Mouse (Mus musculus) heart, embryonic 11.5 days (tissue): ENCODE measurements around the gene Ifne. TPM values are rescaled to one million over a fixed set of nuclear protein-coding genes. Genes with fewer than 3 reads are reported as not detected.
"Not testable (repeated sequence)": the region's sequence is repeated elsewhere in the genome, so short reads cannot be mapped to it uniquely, and the experiment has no call there.

Source experiments
- ATAC-seq: fragments of 200-750 bp; cut with Nextera tagmentation; replicated peaks from 2 replicates; pipeline ENCODE4 v1.8.0; 2017; ENCODE audit warnings: moderate library complexity; ENCODE audit not compliant: insufficient number of reproducible peaks, low FRiP score, low TSS enrichment
- H3K27ac ChIP-seq: fragments of 300-500 bp; sonication (generic); 2 replicates; pipeline ENCODE4 v1.5.1; 2014; ENCODE audit warnings: mild to moderate bottlenecking, low read depth, low read length
- H3K27me3 ChIP-seq: fragments of 300-500 bp; sonication (generic); 2 replicates; pipeline ENCODE4 v1.6.1; 2014; ENCODE audit warnings: mild to moderate bottlenecking, low read length, mixed read lengths; ENCODE audit not compliant: control insufficient read depth, insufficient read depth
- H3K36me3 ChIP-seq: fragments of 300-500 bp; sonication (generic); 2 replicates; pipeline ENCODE4 v1.6.1; 2014; ENCODE audit warnings: mild to moderate bottlenecking, low read length, moderate library complexity, mixed read lengths; ENCODE audit not compliant: control insufficient read depth, insufficient read depth
- H3K4me1 ChIP-seq: fragments of 300-500 bp; sonication (generic); 2 replicates; pipeline ENCODE4 v1.6.1; 2014; ENCODE audit warnings: low read length; ENCODE audit not compliant: control insufficient read depth, insufficient read depth
- H3K4me2 ChIP-seq: fragments of 300-500 bp; sonication (generic); 2 replicates; pipeline ENCODE4 v1.6.1; 2014; ENCODE audit warnings: mild to moderate bottlenecking, moderate library complexity
- H3K4me3 ChIP-seq: fragments of 300-500 bp; sonication (generic); 2 replicates; pipeline ENCODE4 v1.5.1; 2014; ENCODE audit warnings: low read depth, low read length
- H3K9ac ChIP-seq: fragments of 300-500 bp; sonication (generic); 2 replicates; pipeline ENCODE4 v1.6.1; 2014; ENCODE audit warnings: mild to moderate bottlenecking, low read depth, low read length, moderate library complexity
- H3K9me3 ChIP-seq: fragments of 300-500 bp; sonication (generic); replicated peaks from 2 replicates; pipeline ENCODE4 v1.6.1; 2016; ENCODE audit warnings: low read length; ENCODE audit not compliant: control insufficient read depth
- WGBS: fragments of 180-500 bp; shearing (Covaris S2); extraction: QIAGEN DNeasy Blood & Tissue Kit; methylation state at CpG from one replicate; pipeline ENCODE4 v1.1.7; 2014; ENCODE audit not compliant: insufficient replicate concordance; 5-methylcytosine and 5-hydroxymethylcytosine counted together
- polyA plus RNA-seq: library from polyadenylated mRNA; unstranded; fragments of >200 nt; fragmentation: Nextera tagmentation; extraction: Ambion mirVana; gene quantifications from 2 replicates; pipeline ENCODE4 v1.2.1, GENCODE M21; 2014

Gene Ifne
- polyA plus RNA-seq, 1 experiment from 2014 or later: not detected

DNA sequence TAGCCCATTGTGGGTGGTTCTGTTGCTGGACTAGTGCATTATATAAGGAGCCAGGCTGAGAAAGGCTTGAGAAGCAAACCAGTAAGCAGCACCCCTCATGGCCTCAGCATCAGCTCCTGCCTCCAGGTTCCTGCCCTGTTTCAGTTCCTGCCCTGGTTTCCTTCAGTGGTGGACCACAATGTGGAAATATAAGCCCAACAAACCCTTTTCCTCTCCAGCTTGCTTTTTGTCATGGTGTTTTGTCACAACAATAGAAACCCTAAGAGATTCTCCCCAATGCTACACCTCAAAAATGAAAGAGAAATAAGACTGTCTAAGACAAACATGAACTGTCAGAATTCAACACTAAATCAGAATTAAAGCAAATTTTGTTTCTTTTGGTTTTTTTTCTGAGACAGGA is 20.8 kb downstream of the Ifne start:
- Histone ChIP-seq H3K4me2 (no peak overlapping the region), H3K27ac (no peak overlapping the region), H3K36me3 (no peaks in the 10 kb centered on the region), H3K27me3 (peaks cover 4% of the 10 kb centered on the region; the same call in 1 of the 2 replicates), H3K4me1 (no peaks in the 10 kb centered on the region), H3K4me3 (no peak overlapping the region), H3K9me3 (no peaks in the 10 kb centered on the region), H3K9ac (no peak overlapping the region)
- ATAC-seq: no peak

GRCm38 (mm10) chr4:88851026-88851763 is 28.8 kb downstream of the Ifne start:
- H3K4me2 ChIP-seq: no peak overlapping the region
- no peaks in the 10 kb centered on the region for H3K27me3 ChIP-seq
- H3K36me3 ChIP-seq: no peaks in the 10 kb centered on the region
- no peak overlapping the region for H3K9ac ChIP-seq
- WGBS: 68% methylated on average over 4 of the region's 4 CpGs
- H3K9me3 ChIP-seq: no peaks in the 10 kb centered on the region
- no peak overlapping the region for H3K27ac ChIP-seq
- no peak for ATAC-seq
- H3K4me3 ChIP-seq: no peak overlapping the region
- no peaks in the 10 kb centered on the region for H3K4me1 ChIP-seq

- H3K36me3 ChIP-seq: no peaks in the 10 kb centered on the region
- no peak within 1 kb of the TSS for H3K9ac ChIP-seq
- H3K4me2 ChIP-seq: no peak within 1 kb of the TSS
- no peaks in the 10 kb centered on the region for H3K27me3 ChIP-seq
- WGBS: 72% methylated on average over 1 of the region's 1 CpGs
- no peak for ATAC-seq
- no peaks in the 10 kb centered on the region for H3K9me3 ChIP-seq
- H3K4me3 ChIP-seq: no peak within 1 kb of the TSS
- H3K27ac ChIP-seq: no peak within 1 kb of the TSS
- no peaks in the 10 kb centered on the region for H3K4me1 ChIP-seq
Measured at GRCm38 (mm10) chr4:88849698-88850097, 30.3 kb downstream of the Ifne start, which contains the start of gene Ifna1. Gene Ifna1 (plus strand): TSS chr4:88850087.

DNA sequence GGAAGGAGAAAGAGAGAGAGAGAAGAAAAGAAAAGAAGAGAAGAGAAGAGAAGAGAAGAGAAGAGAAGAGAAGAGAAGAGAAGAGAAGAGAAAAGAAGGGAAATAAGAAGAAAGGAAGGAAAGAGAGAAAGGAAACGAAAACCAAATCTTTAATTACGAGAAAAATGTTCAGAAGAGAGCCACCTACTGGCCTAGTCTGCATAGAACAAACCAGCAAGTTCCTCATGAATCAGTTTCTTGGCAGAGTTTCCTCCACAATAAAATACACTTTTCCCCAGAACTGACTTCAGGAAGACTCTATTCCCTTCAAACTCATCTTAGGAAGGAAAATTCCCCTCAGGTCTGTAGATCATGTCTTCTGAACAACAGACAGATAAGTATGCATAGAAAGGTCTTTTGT is 34.7 kb downstream of the Ifne start:
- WGBS: 44% methylated on average over 2 of the region's 2 CpGs
- no peaks in the 10 kb centered on the region for H3K4me1 ChIP-seq
- no peak for ATAC-seq
- H3K4me2 ChIP-seq: no peak overlapping the region
- no peak overlapping the region for H3K27ac ChIP-seq
- no peak overlapping the region for H3K9ac ChIP-seq
- H3K9me3 ChIP-seq: no peaks in the 10 kb centered on the region
- H3K4me3 ChIP-seq: no peak overlapping the region
- no peaks in the 10 kb centered on the region for H3K27me3 ChIP-seq
- H3K36me3 ChIP-seq: no peaks in the 10 kb centered on the region

- Histone ChIP-seq H3K9me3 (no peaks in the 10 kb centered on the region), H3K27ac (no peak within 1 kb of the TSS), H3K4me3 (no peak within 1 kb of the TSS), H3K4me2 (no peak within 1 kb of the TSS), H3K27me3 (no peaks in the 10 kb centered on the region), H3K36me3 (no peaks in the 10 kb centered on the region), H3K9ac (no peak within 1 kb of the TSS), H3K4me1 (no peaks in the 10 kb centered on the region)
- 43% methylated on average over 2 of the region's 2 CpGs for WGBS
- ATAC-seq: no peak
Measured at GRCm38 (mm10) chr4:88841438-88841911, 38.5 kb downstream of the Ifne start, which contains the start of gene Ifna4. Gene Ifna4 (plus strand): TSS chr4:88841861.

GRCm38 (mm10) chr4:88840058-88840457 is 39.9 kb downstream of the Ifne start:
- Histone ChIP-seq H3K9me3 (no peaks in the 10 kb centered on the region), H3K27ac (no peak overlapping the region), H3K27me3 (no peaks in the 10 kb centered on the region), H3K4me2 (no peak overlapping the region), H3K4me1 (no peaks in the 10 kb centered on the region), H3K4me3 (no peak overlapping the region), H3K36me3 (no peaks in the 10 kb centered on the region), H3K9ac (no peak overlapping the region)
- ATAC-seq: no peak
- 67% methylated on average over 3 of the region's 3 CpGs for WGBS

- no peak overlapping the region for H3K4me2 ChIP-seq
- WGBS: 35% methylated on average over 3 of the region's 3 CpGs
- H3K4me3 ChIP-seq: no peak overlapping the region
- H3K9ac ChIP-seq: no peak overlapping the region
- H3K27ac ChIP-seq: no peak overlapping the region
- ATAC-seq: no peak
- no peaks in the 10 kb centered on the region for H3K9me3 ChIP-seq
- no peaks in the 10 kb centered on the region for H3K4me1 ChIP-seq
- no peaks in the 10 kb centered on the region for H3K27me3 ChIP-seq
- H3K36me3 ChIP-seq: no peaks in the 10 kb centered on the region
Measured at GRCm38 (mm10) chr4:88838828-88839227, 41.2 kb downstream of the Ifne start.

GRCm38 (mm10) chr4:88835225-88835624 is 44.8 kb downstream of the Ifne start, which contains the start of gene Ifna5:
Gene Ifna5 (plus strand): TSS chr4:88835525.
- ATAC-seq, H3K27ac ChIP-seq, H3K36me3 ChIP-seq, H3K4me2 ChIP-seq, H3K27me3 ChIP-seq, H3K4me1 ChIP-seq, H3K9ac ChIP-seq, H3K9me3 ChIP-seq, H3K4me3 ChIP-seq: not testable (repeated sequence)
- 90% methylated on average over 1 of the region's 1 CpGs for WGBS

DNA sequence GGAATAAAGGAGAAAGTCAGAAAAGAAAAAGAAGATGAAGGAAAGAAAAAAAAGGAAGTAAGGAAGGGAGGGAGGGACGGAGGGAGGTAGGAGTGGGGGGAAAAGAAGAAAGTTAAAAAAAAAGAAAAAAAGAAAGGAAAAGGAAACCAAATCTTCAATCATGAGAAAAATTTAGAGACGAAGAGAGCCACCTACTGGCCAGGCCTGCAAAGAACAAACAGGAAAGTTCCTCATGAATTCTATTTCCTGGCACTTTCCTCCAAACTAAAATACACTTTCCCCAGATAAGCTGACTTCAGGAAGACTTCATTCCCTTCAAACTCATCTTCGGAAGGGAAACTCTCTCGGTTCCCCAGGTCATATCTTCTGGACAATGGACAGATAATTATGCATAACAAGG is 49.5 kb downstream of the Ifne start:
- Histone ChIP-seq H3K4me1 (no peaks in the 10 kb centered on the region), H3K9ac (no peak overlapping the region), H3K4me2 (no peak overlapping the region), H3K27me3 (no peaks in the 10 kb centered on the region), H3K27ac (no peak overlapping the region), H3K36me3 (no peaks in the 10 kb centered on the region), H3K9me3 (no peaks in the 10 kb centered on the region), H3K4me3 (no peak overlapping the region)
- no peak for ATAC-seq
- WGBS: 25% methylated on average over 4 of the region's 4 CpGs
